ENCODE assay signal across 19 mouse cellular contexts in genomic region chr11:61029864-61030595, GRCm38 (mm10). TPM values are rescaled to one million over a fixed set of nuclear protein-coding genes. Genes with fewer than 3 reads are reported as not detected.
DNase-seq lines count a peak whose midpoint lies in the region; ATAC-seq lines count a peak whose summit lies in the region.
"Had no signal": no experiment of that assay in that cellular context is flagged by ENCODE, and none has a peak within 500 bp of the region (broad histone marks: within the 10 kb centered on the region; RNA-seq: fewer than 3 reads in every experiment).

No protein-coding gene starts in this region.

- H3K27me3 ChIP-seq in hindbrain, embryonic 14.5 days (ENCODE audit: control insufficient read depth, insufficient read depth, low read length): no peaks in the 10 kb centered on the region
- H3K27me3 ChIP-seq in kidney, embryonic 16.5 days (ENCODE audit: insufficient read depth, low read length): no peaks in the 10 kb centered on the region; the same call in 1 of the 2 replicates
- H3K27me3 ChIP-seq: forebrain, embryonic 15.5 days had no signal

- no peak overlapping the region for H3K4me3 ChIP-seq in hindbrain, embryonic 14.5 days (replicated peaks; ENCODE audit: low read length)
- H3K4me3 ChIP-seq in kidney, embryonic 16.5 days (ENCODE audit: low read length): no peak overlapping the region
- H3K4me3 ChIP-seq: forebrain, embryonic 15.5 days; limb, embryonic 12.5 days; liver, embryonic 13.5 days; lung, embryonic 15.5 days had no signal

- ATAC-seq in activated CD4-positive, CD25-positive, alpha-beta regulatory T cell, adult 4 months: peak; percentile 43
- no peak for ATAC-seq in hindbrain, embryonic 14.5 days (ENCODE audit: low FRiP score)
- no peak for ATAC-seq in kidney, embryonic 16.5 days (ENCODE audit: low FRiP score, low TSS enrichment)
- ATAC-seq: forebrain, embryonic 15.5 days; inflammation-experienced regulatory T-cells, adult 6 months had no signal

- H3K4me1 ChIP-seq in hindbrain, embryonic 14.5 days (replicated peaks; ENCODE audit: control insufficient read depth, insufficient read depth, low read length): peaks cover 16% of the 10 kb centered on the region
- peaks cover 8% of the 10 kb centered on the region for H3K4me1 ChIP-seq in kidney, embryonic 16.5 days (ENCODE audit: insufficient read depth, low read length)
- H3K4me1 ChIP-seq: forebrain, embryonic 15.5 days; liver, embryonic 13.5 days; lung, embryonic 15.5 days had no signal

- no peak overlapping the region for H3K9ac ChIP-seq in hindbrain, embryonic 14.5 days
- no peak overlapping the region for H3K9ac ChIP-seq in kidney, embryonic 16.5 days (replicated peaks; ENCODE audit: low read length)
- H3K9ac ChIP-seq: forebrain, embryonic 15.5 days; limb, embryonic 12.5 days; liver, embryonic 13.5 days; lung, embryonic 15.5 days had no signal

- H3K4me2 ChIP-seq in hindbrain, embryonic 14.5 days (replicated peaks): no peak overlapping the region
- no peak overlapping the region for H3K4me2 ChIP-seq in kidney, embryonic 16.5 days (replicated peaks; ENCODE audit: low read depth, low read length)
- H3K4me2 ChIP-seq: forebrain, embryonic 15.5 days; limb, embryonic 12.5 days; liver, embryonic 13.5 days; lung, embryonic 15.5 days had no signal

- DNase-seq in CD4-positive helper T cell, adult 2 months (ENCODE audit: low read depth, low spot score): peak; percentile 18
- DNase-seq in cerebellum, adult 9-10 months: peak; percentile 97
- DNase-seq in induced T-regulatory cell, adult 2 months (ENCODE audit: low read depth): peak; percentile 30
- DNase-seq in hindbrain, embryonic 14.5 days (ENCODE audit: low spot score): no peak
- no peak for DNase-seq in embryo, embryonic 11 days
- DNase-seq: adrenal gland, postnatal 14 days; liver, embryonic 13.5 days; midbrain, embryonic 14.5 days; right cerebral cortex, postnatal 14 days; thymus, postnatal 25 days had no signal

- no peaks in the 10 kb centered on the region for H3K9me3 ChIP-seq in hindbrain, embryonic 14.5 days (ENCODE audit: control insufficient read depth, low read length)
- H3K9me3 ChIP-seq in kidney, embryonic 16.5 days (ENCODE audit: low read length): no peaks in the 10 kb centered on the region
- H3K9me3 ChIP-seq: forebrain, embryonic 15.5 days; limb, embryonic 12.5 days; liver, embryonic 13.5 days; lung, embryonic 15.5 days had no signal

- 92% methylated on average over 7 of the region's 7 CpGs for WGBS in hindbrain, embryonic 14.5 days
- 92% methylated on average over 7 of the region's 7 CpGs for WGBS in kidney, embryonic 16.5 days

- no peaks in the 10 kb centered on the region for H3K36me3 ChIP-seq in hindbrain, embryonic 14.5 days (replicated peaks; ENCODE audit: control insufficient read depth, insufficient read depth)
- H3K36me3 ChIP-seq in kidney, embryonic 16.5 days (ENCODE audit: insufficient read depth, low read length): no peaks in the 10 kb centered on the region
- H3K36me3 ChIP-seq: forebrain, embryonic 15.5 days; limb, embryonic 12.5 days; liver, embryonic 13.5 days; lung, embryonic 15.5 days had no signal

- H3K27ac ChIP-seq in hindbrain, embryonic 14.5 days: no peak overlapping the region
- H3K27ac ChIP-seq in kidney, embryonic 16.5 days (ENCODE audit: low read length): no peak overlapping the region
- H3K27ac ChIP-seq: forebrain, embryonic 15.5 days; kidney, postnatal 0 days; limb, embryonic 12.5 days; liver, embryonic 13.5 days; lung, embryonic 15.5 days; macrophage; stomach, postnatal 0 days had no signal

RNA-seq across cellular contexts. Expression of gene Kcnj12, which starts 7.7 kb away (rescaled TPM):
- polyA plus RNA-seq in activated CD4-positive, CD25-positive, alpha-beta regulatory T cell, adult 4 months (2017; shearing (Covaris generic)): not detected
- 3.3 and 4.3 TPM in 2 replicates for polyA plus RNA-seq in hindbrain, embryonic 14.5 days (2014; fragmentation: Nextera tagmentation; extraction: Ambion mirVana)
- 0.30 and 0.32 TPM in 2 replicates for polyA plus RNA-seq in kidney, embryonic 16.5 days (2015; fragmentation: Nextera tagmentation; extraction: Ambion mirVana)
- polyA plus RNA-seq: inflammation-experienced regulatory T-cells, adult 6 months; macrophage had no signal

Comparison
In these comparisons a context has a peak if more than half of its experiments do, and no peak if none do; other contexts are left out.
1. DNase-seq: peak in CD4-positive helper T cell, adult 2 months (single experiment), cerebellum, adult 9-10 months (single experiment) and induced T-regulatory cell, adult 2 months (single experiment); none in hindbrain, embryonic 14.5 days (single experiment) and embryo, embryonic 11 days (single experiment).